Mouse (Mus musculus): ENCODE results near the gene Sash3. TPM values are rescaled to one million over a fixed set of nuclear protein-coding genes. Genes with fewer than 3 reads are reported as not detected.

The Sash3 gene
- polyA plus RNA-seq, 1 experiment = not detected

GRCm38 (mm10) chrX:48152106-48152505, 5.9 kb downstream of the Sash3 start:
- H3K27me3 ChIP-seq (ENCODE audit: control insufficient read depth, insufficient read depth, insufficient read length) = no peaks in the 10 kb centered on the region
- no peak overlapping the region for H3K4me3 ChIP-seq
- no peak overlapping the region for H3K4me2 ChIP-seq (ENCODE audit: low read depth)
- H3K36me3 ChIP-seq (ENCODE audit: control insufficient read depth, insufficient read depth) = no peaks in the 10 kb centered on the region
- no peaks in the 10 kb centered on the region for H3K79me2 ChIP-seq (ENCODE audit: control insufficient read depth, insufficient read depth)
- H3ac ChIP-seq (ENCODE audit: control insufficient read depth, insufficient read length) = no peak overlapping the region
- TF ChIP-seq SRF (IDR thresholded peaks at IDR 0.05; ENCODE audit: control insufficient read depth, insufficient read length, low read depth) = no peak

- TF ChIP-seq POLR2A (IDR thresholded peaks at IDR 0.05; ENCODE audit: insufficient read length, low read depth) (no peak), E2F4 (IDR thresholded peaks at IDR 0.05; ENCODE audit: insufficient read depth) (no peak), MYOD1 (IDR thresholded peaks at IDR 0.05; ENCODE audit: control insufficient read depth in 1 of 3, insufficient read length in 2 of 3, low read depth in 2 of 3) (no peak)
Measured at GRCm38 (mm10) chrX:48153414-48153813, 7.2 kb downstream of the Sash3 start.

GRCm38 (mm10) chrX:48153949-48154348, 7.7 kb downstream of the Sash3 start:
- Histone ChIP-seq H3ac (ENCODE audit: control insufficient read depth, insufficient read length) (no peak overlapping the region), H3K36me3 (ENCODE audit: control insufficient read depth, insufficient read depth) (no peaks in the 10 kb centered on the region), H3K4me2 (ENCODE audit: low read depth) (no peak overlapping the region), H3K79me2 (ENCODE audit: control insufficient read depth, insufficient read depth) (no peaks in the 10 kb centered on the region), H3K4me3 (no peak overlapping the region), H3K27me3 (ENCODE audit: control insufficient read depth, insufficient read depth, insufficient read length) (no peaks in the 10 kb centered on the region)
- TF ChIP-seq TCF12 (IDR thresholded peaks at IDR 0.05; ENCODE audit: insufficient read depth, poor library complexity, severe bottlenecking) (no peak), USF1 (IDR thresholded peaks at IDR 0.05; ENCODE audit: low read depth) (no peak), REST (IDR thresholded peaks at IDR 0.05; ENCODE audit: insufficient read depth, insufficient read length) (no peak), SRF (IDR thresholded peaks at IDR 0.05; ENCODE audit: control insufficient read depth, insufficient read length, low read depth) (no peak), MYOD1 (IDR thresholded peaks at IDR 0.05; ENCODE audit: control insufficient read depth in 1 of 3, insufficient read length in 2 of 3, low read depth in 2 of 3) (no peak), CEBPB (IDR thresholded peaks at IDR 0.05; ENCODE audit: insufficient read depth, poor library complexity, severe bottlenecking) (no peak), E2F4 (IDR thresholded peaks at IDR 0.05; ENCODE audit: insufficient read depth) (no peak), POLR2A (IDR thresholded peaks at IDR 0.05; ENCODE audit: insufficient read length, low read depth) (no peak), MAX (IDR thresholded peaks at IDR 0.05; ENCODE audit: low read depth) (no peak), MYOG (IDR thresholded peaks at IDR 0.05; ENCODE audit: control insufficient read depth in 1 of 3, insufficient read depth in 1 of 3, insufficient read length in 2 of 3, low read depth in 2 of 3) (no peak)

More at GRCm38 (mm10) chrX:48153414-48153813, 7.2 kb downstream of the Sash3 start:
- no peaks in the 10 kb centered on the region for H3K27me3 ChIP-seq (ENCODE audit: control insufficient read depth, insufficient read depth, insufficient read length)
- H3K4me3 ChIP-seq = no peak overlapping the region
- H3ac ChIP-seq (ENCODE audit: control insufficient read depth, insufficient read length) = no peak overlapping the region
- H3K79me2 ChIP-seq (ENCODE audit: control insufficient read depth, insufficient read depth) = no peaks in the 10 kb centered on the region
- H3K36me3 ChIP-seq (ENCODE audit: control insufficient read depth, insufficient read depth) = no peaks in the 10 kb centered on the region
- H3K4me2 ChIP-seq (ENCODE audit: low read depth) = no peak overlapping the region

GRCm38 (mm10) chrX:48155489-48155888, 9.3 kb downstream of the Sash3 start:
- no peaks in the 10 kb centered on the region for H3K27me3 ChIP-seq (ENCODE audit: control insufficient read depth, insufficient read depth, insufficient read length)
- no peaks in the 10 kb centered on the region for H3K36me3 ChIP-seq (ENCODE audit: control insufficient read depth, insufficient read depth)
- H3K4me3 ChIP-seq = no peak overlapping the region
- no peak overlapping the region for H3K4me2 ChIP-seq (ENCODE audit: low read depth)
- H3ac ChIP-seq (ENCODE audit: control insufficient read depth, insufficient read length) = no peak overlapping the region
- H3K79me2 ChIP-seq (ENCODE audit: control insufficient read depth, insufficient read depth) = no peaks in the 10 kb centered on the region
- TF ChIP-seq USF1 (IDR thresholded peaks at IDR 0.05; ENCODE audit: low read depth) (no peak), E2F4 (IDR thresholded peaks at IDR 0.05; ENCODE audit: insufficient read depth) (no peak), SRF (IDR thresholded peaks at IDR 0.05; ENCODE audit: control insufficient read depth, insufficient read length, low read depth) (no peak), POLR2AphosphoS2 (IDR thresholded peaks at IDR 0.05; ENCODE audit: insufficient read length, low read depth) (no peak), MYOG (IDR thresholded peaks at IDR 0.05; ENCODE audit: control insufficient read depth in 1 of 3, insufficient read depth in 1 of 3, insufficient read length in 2 of 3, low read depth in 2 of 3) (no peak)

- Histone ChIP-seq H3K4me2 (ENCODE audit: low read depth) (no peak overlapping the region), H3K36me3 (ENCODE audit: control insufficient read depth, insufficient read depth) (no peaks in the 10 kb centered on the region), H3K27me3 (ENCODE audit: control insufficient read depth, insufficient read depth, insufficient read length) (no peaks in the 10 kb centered on the region), H3K79me2 (ENCODE audit: control insufficient read depth, insufficient read depth) (no peaks in the 10 kb centered on the region), H3ac (ENCODE audit: control insufficient read depth, insufficient read length) (no peak overlapping the region), H3K4me3 (no peak overlapping the region)
- TF ChIP-seq POLR2AphosphoS2 (IDR thresholded peaks at IDR 0.05; ENCODE audit: insufficient read length, low read depth) = no peak
- no peak for TF ChIP-seq E2F4 (IDR thresholded peaks at IDR 0.05; ENCODE audit: insufficient read depth)
- no peak for TF ChIP-seq REST (IDR thresholded peaks at IDR 0.05; ENCODE audit: insufficient read depth, insufficient read length)
- no peak for TF ChIP-seq SRF (IDR thresholded peaks at IDR 0.05; ENCODE audit: control insufficient read depth, insufficient read length, low read depth)
- TF ChIP-seq TCF12 (IDR thresholded peaks at IDR 0.05; ENCODE audit: insufficient read depth, poor library complexity, severe bottlenecking) = no peak
- TF ChIP-seq MYOD1 (IDR thresholded peaks at IDR 0.05; ENCODE audit: control insufficient read depth in 1 of 3, insufficient read length in 2 of 3, low read depth in 2 of 3) = no peak
- TF ChIP-seq MYOG (IDR thresholded peaks at IDR 0.05; ENCODE audit: control insufficient read depth in 1 of 3, insufficient read depth in 1 of 3, insufficient read length in 2 of 3, low read depth in 2 of 3) = no peak
- TF ChIP-seq CEBPB (IDR thresholded peaks at IDR 0.05; ENCODE audit: insufficient read depth, poor library complexity, severe bottlenecking) = no peak
- TF ChIP-seq MAX (IDR thresholded peaks at IDR 0.05; ENCODE audit: low read depth) = no peak
- TF ChIP-seq POLR2A (IDR thresholded peaks at IDR 0.05; ENCODE audit: insufficient read length, low read depth) = no peak
- TF ChIP-seq USF1 (IDR thresholded peaks at IDR 0.05; ENCODE audit: low read depth) = no peak
- no peak for TF ChIP-seq TCF3 (IDR thresholded peaks at IDR 0.05; ENCODE audit: insufficient read length, low read depth)
Measured at GRCm38 (mm10) chrX:48157396-48157795, 11.2 kb downstream of the Sash3 start.
